Mouse (Mus musculus): ENCODE data around the gene Tph1. TPM values are rescaled to one million over a fixed set of nuclear protein-coding genes. Genes with fewer than 3 reads are reported as not detected.
"Not testable (repeated sequence)": the region's sequence is repeated elsewhere in the genome, so short reads cannot be mapped to it uniquely, and the experiment has no call there.

Gene Tph1
- total and polyA plus RNA-seq, 2 experiments from 2014 or later = 0.70 to 1.7 TPM

DNA sequence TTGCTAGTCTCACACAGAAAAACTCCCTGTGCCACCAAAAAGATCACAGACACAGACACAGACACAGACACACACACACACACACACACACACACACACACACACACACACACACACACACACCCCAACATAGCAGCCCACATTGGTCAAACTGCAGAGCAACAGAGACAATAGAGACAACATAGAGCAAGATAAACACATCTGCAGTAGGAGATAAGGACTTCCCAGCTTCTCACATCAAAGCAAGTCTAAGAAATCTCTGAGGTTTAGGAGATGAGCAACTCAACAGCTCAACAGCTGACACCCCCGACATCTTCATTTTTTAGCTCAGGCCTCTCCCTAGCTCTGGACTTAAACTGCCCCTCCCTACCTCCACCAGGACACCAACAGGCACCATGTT lies 24.4 kb upstream of the Tph1 start:
- ATAC-seq (ENCODE audit: insufficient read depth, low read depth) (no peak), DNase-seq (ENCODE audit: low spot score) (no peak)
- Histone ChIP-seq H3K4me1 (ENCODE audit: control insufficient read depth, insufficient read depth) (no peaks in the 10 kb centered on the region), H3K27me3 (ENCODE audit: control insufficient read depth, insufficient read depth, low read length) (no peaks in the 10 kb centered on the region), H3K4me3 (ENCODE audit: low read depth, low read length) (no peak overlapping the region), H3K9me3 (replicated peaks; ENCODE audit: control insufficient read depth, low read length) (no peaks in the 10 kb centered on the region), H3K36me3 (replicated peaks; ENCODE audit: control insufficient read depth, insufficient read depth, low read length) (peaks cover 61% of the 10 kb centered on the region), H3K4me2 (ENCODE audit: low read depth, low read length) (no peak overlapping the region), H3K9ac (replicated peaks; ENCODE audit: low read depth, low read length) (no peak overlapping the region), H3K27ac (ENCODE audit: low read depth) (no peak overlapping the region)
- TF ChIP-seq EP300 (IDR thresholded peaks at IDR 0.05; ENCODE audit: low read depth) = no peak
- TF ChIP-seq CTCF (IDR thresholded peaks at IDR 0.05; ENCODE audit: low read depth) = no peak
- WGBS = 36% methylated on average over 1 of the region's 1 CpGs

DNA sequence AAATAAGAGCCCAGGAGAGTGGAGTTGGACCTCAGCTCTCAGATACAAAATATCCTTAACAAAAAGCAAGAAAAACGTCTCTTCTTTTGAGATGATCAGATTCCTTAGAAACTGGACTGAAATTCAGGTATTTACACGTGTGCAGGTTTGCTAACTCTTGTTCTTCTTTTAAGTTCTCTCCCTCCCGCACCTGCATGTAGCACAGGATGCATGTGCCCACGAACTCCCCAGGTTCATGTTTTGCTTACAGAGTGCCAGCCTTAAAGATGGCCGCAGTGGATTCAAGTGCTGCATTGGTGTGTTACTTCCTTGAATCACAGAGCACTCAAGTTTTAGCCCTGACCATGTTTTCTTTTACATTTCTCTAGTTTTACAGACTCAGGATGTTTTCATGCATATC lies 14.5 kb upstream of the Tph1 start:
- no peaks in the 10 kb centered on the region for H3K4me1 ChIP-seq (ENCODE audit: control insufficient read depth, insufficient read depth)
- H3K27me3 ChIP-seq (ENCODE audit: control insufficient read depth, insufficient read depth, low read length) = no peaks in the 10 kb centered on the region
- no peak overlapping the region for H3K4me3 ChIP-seq (ENCODE audit: low read depth, low read length)
- H3K4me2 ChIP-seq (ENCODE audit: low read depth, low read length) = no peak overlapping the region
- H3K36me3 ChIP-seq (replicated peaks; ENCODE audit: control insufficient read depth, insufficient read depth, low read length) = peaks cover 31% of the 10 kb centered on the region
- DNase-seq (ENCODE audit: low spot score) = no peak
- 82% methylated on average over 5 of the region's 5 CpGs for WGBS
- no peak overlapping the region for H3K27ac ChIP-seq (ENCODE audit: low read depth)
- H3K9ac ChIP-seq (replicated peaks; ENCODE audit: low read depth, low read length) = no peak overlapping the region
- TF ChIP-seq CTCF (IDR thresholded peaks at IDR 0.05; ENCODE audit: low read depth) (no peak), EP300 (IDR thresholded peaks at IDR 0.05; ENCODE audit: low read depth) (no peak)
- ATAC-seq (ENCODE audit: insufficient read depth, low read depth) = no peak
- no peaks in the 10 kb centered on the region for H3K9me3 ChIP-seq (replicated peaks; ENCODE audit: control insufficient read depth, low read length)

DNA sequence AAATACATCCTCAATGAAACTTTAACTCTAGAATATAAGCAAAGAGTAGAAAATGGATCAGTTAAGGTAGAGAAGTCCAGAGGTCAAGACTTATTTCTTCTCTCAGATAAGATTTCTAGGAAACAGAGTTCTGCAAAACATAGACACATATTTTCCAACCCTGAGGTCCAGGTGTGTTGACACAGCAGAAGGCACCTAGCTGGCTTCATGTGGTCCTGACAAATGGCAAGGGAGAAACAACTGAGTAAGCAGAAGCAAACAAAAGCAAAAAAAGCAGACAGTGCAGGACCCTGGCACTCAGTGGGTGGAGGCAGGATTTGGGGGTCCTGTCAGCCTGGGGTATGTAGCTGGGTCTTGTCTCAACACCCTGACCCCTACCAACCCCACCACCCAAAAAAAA lies 8.4 kb upstream of the Tph1 start:
- Histone ChIP-seq H3K9ac (replicated peaks; ENCODE audit: low read depth, low read length) (no peak overlapping the region), H3K4me3 (ENCODE audit: low read depth, low read length) (no peak overlapping the region), H3K27ac (ENCODE audit: low read depth) (no peak overlapping the region), H3K4me2 (ENCODE audit: low read depth, low read length) (no peak overlapping the region), H3K27me3 (ENCODE audit: control insufficient read depth, insufficient read depth, low read length) (no peaks in the 10 kb centered on the region), H3K36me3 (replicated peaks; ENCODE audit: control insufficient read depth, insufficient read depth, low read length) (no peaks in the 10 kb centered on the region), H3K4me1 (ENCODE audit: control insufficient read depth, insufficient read depth) (no peaks in the 10 kb centered on the region), H3K9me3 (replicated peaks; ENCODE audit: control insufficient read depth, low read length) (no peaks in the 10 kb centered on the region)
- ATAC-seq (ENCODE audit: insufficient read depth, low read depth) = no peak
- no peak for DNase-seq (ENCODE audit: low spot score)
- no peak for TF ChIP-seq CTCF (IDR thresholded peaks at IDR 0.05; ENCODE audit: low read depth)
- no peak for TF ChIP-seq EP300 (IDR thresholded peaks at IDR 0.05; ENCODE audit: low read depth)

DNA sequence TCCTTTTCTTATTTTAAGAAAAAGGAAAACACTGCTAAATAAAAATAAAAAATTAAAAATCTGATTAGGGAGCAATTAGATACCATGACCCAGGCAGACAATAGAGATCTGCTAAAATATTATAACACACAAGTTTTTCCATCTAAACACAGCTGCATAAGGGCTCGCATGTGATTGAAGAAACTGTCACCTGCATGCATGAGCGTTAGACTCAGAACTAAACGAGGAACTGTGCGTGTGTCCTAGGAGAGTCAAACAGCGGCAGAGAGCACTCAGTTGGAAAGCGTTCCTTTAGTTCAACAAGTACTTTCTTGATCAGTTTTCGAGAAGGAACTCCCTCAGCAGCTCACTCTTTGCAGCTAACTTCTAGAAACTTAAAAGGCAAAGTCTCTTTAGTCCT lies 6.7 kb upstream of the Tph1 start:
- H3K36me3 ChIP-seq (replicated peaks; ENCODE audit: control insufficient read depth, insufficient read depth, low read length); H3K9me3 ChIP-seq (replicated peaks; ENCODE audit: control insufficient read depth, low read length); H3K4me1 ChIP-seq (ENCODE audit: control insufficient read depth, insufficient read depth); H3K4me2 ChIP-seq (ENCODE audit: low read depth, low read length); H3K4me3 ChIP-seq (ENCODE audit: low read depth, low read length); H3K27ac ChIP-seq (ENCODE audit: low read depth); H3K27me3 ChIP-seq (ENCODE audit: control insufficient read depth, insufficient read depth, low read length); ATAC-seq (ENCODE audit: insufficient read depth, low read depth); H3K9ac ChIP-seq (replicated peaks; ENCODE audit: low read depth, low read length); DNase-seq (ENCODE audit: low spot score): not testable (repeated sequence)
- WGBS = 75% methylated on average over 7 of the region's 7 CpGs

DNA sequence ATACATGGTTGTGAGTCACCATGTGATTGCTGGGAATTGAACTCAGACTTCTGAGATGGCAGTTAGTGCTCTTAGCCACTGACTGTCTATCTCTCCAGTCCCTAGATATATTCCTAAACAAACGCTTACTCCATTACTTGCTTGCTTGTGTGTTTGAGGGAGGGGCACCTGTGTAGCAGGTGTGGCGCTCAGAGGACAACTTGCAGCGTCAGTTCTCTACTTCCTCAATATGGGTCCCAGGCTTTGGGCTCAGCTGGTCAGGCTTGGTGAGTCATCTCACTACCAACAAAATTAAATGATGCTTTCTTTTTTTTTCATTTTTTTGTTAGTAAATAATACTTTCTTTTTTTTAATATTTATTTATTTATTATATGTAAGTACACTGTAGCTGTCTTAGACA lies 6.1 kb upstream of the Tph1 start:
- WGBS = 68% methylated on average over 3 of the region's 3 CpGs
- no peak overlapping the region for H3K9ac ChIP-seq (replicated peaks; ENCODE audit: low read depth, low read length)
- H3K9me3 ChIP-seq (replicated peaks; ENCODE audit: control insufficient read depth, low read length) = no peaks in the 10 kb centered on the region
- no peak overlapping the region for H3K27ac ChIP-seq (ENCODE audit: low read depth)
- TF ChIP-seq CTCF (IDR thresholded peaks at IDR 0.05; ENCODE audit: low read depth) = no peak
- TF ChIP-seq EP300 (IDR thresholded peaks at IDR 0.05; ENCODE audit: low read depth) = no peak
- no peaks in the 10 kb centered on the region for H3K27me3 ChIP-seq (ENCODE audit: control insufficient read depth, insufficient read depth, low read length)
- no peaks in the 10 kb centered on the region for H3K4me1 ChIP-seq (ENCODE audit: control insufficient read depth, insufficient read depth)
- H3K4me2 ChIP-seq (ENCODE audit: low read depth, low read length) = no peak overlapping the region
- no peak for DNase-seq (ENCODE audit: low spot score)
- no peak overlapping the region for H3K4me3 ChIP-seq (ENCODE audit: low read depth, low read length)
- no peaks in the 10 kb centered on the region for H3K36me3 ChIP-seq (replicated peaks; ENCODE audit: control insufficient read depth, insufficient read depth, low read length)
- no peak for ATAC-seq (ENCODE audit: insufficient read depth, low read depth)

DNA sequence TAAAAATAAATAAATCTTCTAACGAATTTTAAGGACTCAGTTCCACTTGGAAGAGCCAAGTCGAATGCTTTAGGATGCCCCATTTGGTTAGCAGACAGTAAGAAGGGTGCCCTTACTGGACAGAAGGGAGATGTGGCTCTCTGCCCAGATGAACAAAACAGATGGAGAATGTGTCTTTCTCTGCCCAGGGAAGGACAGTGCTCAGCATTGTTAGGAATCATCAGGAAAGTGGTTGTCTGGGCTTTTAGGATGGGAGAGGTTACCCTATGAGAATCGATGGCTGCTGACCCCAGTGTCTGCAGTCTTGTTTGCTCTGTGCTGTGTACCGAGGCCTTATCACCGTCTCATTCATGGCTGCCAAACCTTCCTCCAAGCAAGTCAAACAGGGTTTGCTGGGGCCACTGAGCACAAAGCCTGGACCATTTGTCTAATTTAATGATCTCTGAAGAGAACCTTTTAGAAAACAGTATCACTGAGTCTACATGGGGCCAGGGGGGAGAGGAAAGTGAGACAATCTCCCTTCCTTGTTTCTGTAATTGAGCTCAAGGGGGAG lies 4.5 kb upstream of the Tph1 start:
- Histone ChIP-seq H3K27me3 (ENCODE audit: control insufficient read depth, insufficient read depth, low read length) (0 out of 2 replicates have a peak, but pooled peaks cover 3% of the 10 kb centered on the region), H3K27ac (ENCODE audit: low read depth) (no peak overlapping the region), H3K9ac (replicated peaks; ENCODE audit: low read depth, low read length) (no peak overlapping the region), H3K36me3 (replicated peaks; ENCODE audit: control insufficient read depth, insufficient read depth, low read length) (no peaks in the 10 kb centered on the region), H3K4me1 (ENCODE audit: control insufficient read depth, insufficient read depth) (no peaks in the 10 kb centered on the region), H3K4me2 (ENCODE audit: low read depth, low read length) (no peak overlapping the region), H3K4me3 (ENCODE audit: low read depth, low read length) (no peak overlapping the region), H3K9me3 (replicated peaks; ENCODE audit: control insufficient read depth, low read length) (no peaks in the 10 kb centered on the region)
- DNase-seq (ENCODE audit: low spot score) (no peak), ATAC-seq (ENCODE audit: insufficient read depth, low read depth) (no peak)
- WGBS = 49% methylated on average over 5 of the region's 5 CpGs
- TF ChIP-seq EP300 (IDR thresholded peaks at IDR 0.05; ENCODE audit: low read depth) = no peak
- TF ChIP-seq CTCF (IDR thresholded peaks at IDR 0.05; ENCODE audit: low read depth) = no peak
